Mouse (Mus musculus): ENCODE data around the gene Dvl3. TPM values are rescaled to one million over a fixed set of nuclear protein-coding genes. Genes with fewer than 3 reads are reported as not detected.
"Not testable (repeated sequence)": the region's sequence is repeated elsewhere in the genome, so short reads cannot be mapped to it uniquely, and the experiment has no call there.

The Dvl3 gene
- polyA plus RNA-seq, 1 experiment: 25.0 TPM

DNA sequence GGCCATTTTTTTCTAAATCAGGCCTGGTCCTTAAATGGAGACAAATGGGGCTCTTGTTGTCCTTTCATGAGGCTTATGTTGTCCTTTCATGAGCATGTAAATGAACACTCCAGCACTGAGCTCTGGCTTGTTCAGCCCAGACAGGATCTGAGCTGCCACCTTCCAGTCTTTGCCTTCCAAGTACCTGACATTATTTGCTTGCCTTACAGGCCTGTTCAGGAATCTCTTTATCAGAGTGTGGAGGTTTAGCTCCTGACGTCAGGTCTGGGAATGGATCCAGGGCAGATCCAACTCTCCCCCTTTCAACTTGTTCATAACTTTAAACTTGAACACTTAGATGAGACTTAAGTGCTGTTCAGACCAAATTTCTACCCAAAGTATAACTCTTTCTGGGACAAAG is 39.9 kb upstream of the Dvl3 start:
- no peak overlapping the region for H3K4me3 ChIP-seq (ENCODE audit: extremely low read depth, insufficient read depth, insufficient read length)
- H3K27me3 ChIP-seq (ENCODE audit: control insufficient read depth, insufficient read depth, low read length): no peaks in the 10 kb centered on the region
- no peak for DNase-seq (ENCODE audit: low read depth in 1 of 2, low spot score in 2 of 2)
- WGBS: 80% methylated on average over 1 of the region's 1 CpGs
- TF ChIP-seq POLR2A (IDR thresholded peaks at IDR 0.05; ENCODE audit: low read depth, low read length) (no peak), CTCF (IDR thresholded peaks at IDR 0.05; ENCODE audit: extremely low read depth, insufficient read depth, insufficient read length, insufficient replicate concordance) (no peak)
- H3K36me3 ChIP-seq (ENCODE audit: control insufficient read depth, insufficient read depth, low read length): no peaks in the 10 kb centered on the region
- no peaks in the 10 kb centered on the region for H3K4me1 ChIP-seq (ENCODE audit: control insufficient read depth, insufficient read depth, insufficient read length)
- H3K27ac ChIP-seq (ENCODE audit: insufficient read depth, low read length): no peak overlapping the region

DNA sequence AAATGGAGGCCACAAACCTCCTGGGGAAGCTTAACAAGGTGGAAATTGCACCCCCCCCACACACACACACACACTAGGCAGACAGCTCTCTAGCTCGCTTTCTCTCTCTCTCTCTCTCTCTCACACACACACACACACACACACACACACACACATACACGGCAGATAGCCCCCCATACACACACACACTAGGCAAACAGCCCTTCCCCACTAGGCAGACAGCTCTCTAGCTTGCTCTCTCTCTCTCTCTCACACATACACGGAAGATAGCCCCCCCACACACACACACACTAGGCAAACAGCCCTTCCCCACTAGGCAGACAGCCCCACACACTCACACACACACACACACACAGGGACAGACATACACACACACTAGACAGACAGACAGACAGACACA is 39.5 kb upstream of the Dvl3 start:
- Histone ChIP-seq H3K27ac (ENCODE audit: insufficient read depth, low read length) (no peak overlapping the region), H3K27me3 (ENCODE audit: control insufficient read depth, insufficient read depth, low read length) (no peaks in the 10 kb centered on the region), H3K36me3 (ENCODE audit: control insufficient read depth, insufficient read depth, low read length) (no peaks in the 10 kb centered on the region), H3K4me3 (ENCODE audit: extremely low read depth, insufficient read depth, insufficient read length) (no peak overlapping the region), H3K4me1 (ENCODE audit: control insufficient read depth, insufficient read depth, insufficient read length) (no peaks in the 10 kb centered on the region)
- TF ChIP-seq POLR2A (IDR thresholded peaks at IDR 0.05; ENCODE audit: low read depth, low read length): no peak
- no peak for TF ChIP-seq CTCF (IDR thresholded peaks at IDR 0.05; ENCODE audit: extremely low read depth, insufficient read depth, insufficient read length, insufficient replicate concordance)
- DNase-seq (ENCODE audit: low read depth in 1 of 2, low spot score in 2 of 2): no peak
- 73% methylated on average over 3 of the region's 3 CpGs for WGBS

DNA sequence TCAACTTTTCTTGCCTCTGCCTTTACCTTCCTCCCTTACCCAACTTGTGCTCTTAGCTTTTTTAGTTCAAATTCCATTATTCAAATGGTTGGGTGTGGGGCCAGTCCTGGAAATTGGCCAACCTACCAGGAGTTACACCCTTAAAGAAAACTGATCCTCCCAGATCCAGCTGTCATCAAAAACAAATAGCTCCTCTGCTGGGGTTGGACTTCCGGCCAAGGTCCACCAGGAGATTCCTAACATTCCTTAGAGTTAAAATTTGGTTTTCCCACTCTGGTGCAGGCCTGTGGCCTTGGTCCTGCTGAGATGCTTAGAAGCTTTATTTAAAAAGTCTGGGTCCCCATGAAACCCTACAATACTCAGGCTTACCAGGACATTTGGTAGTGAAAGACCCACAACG is 38.3 kb upstream of the Dvl3 start:
- no peak for TF ChIP-seq CTCF (IDR thresholded peaks at IDR 0.05; ENCODE audit: extremely low read depth, insufficient read depth, insufficient read length, insufficient replicate concordance)
- TF ChIP-seq POLR2A (IDR thresholded peaks at IDR 0.05; ENCODE audit: low read depth, low read length): no peak
- no peak for DNase-seq (ENCODE audit: low read depth in 1 of 2, low spot score in 2 of 2)
- no peaks in the 10 kb centered on the region for H3K27me3 ChIP-seq (ENCODE audit: control insufficient read depth, insufficient read depth, low read length)
- no peaks in the 10 kb centered on the region for H3K4me1 ChIP-seq (ENCODE audit: control insufficient read depth, insufficient read depth, insufficient read length)
- no peak overlapping the region for H3K4me3 ChIP-seq (ENCODE audit: extremely low read depth, insufficient read depth, insufficient read length)
- H3K36me3 ChIP-seq (ENCODE audit: control insufficient read depth, insufficient read depth, low read length): no peaks in the 10 kb centered on the region
- H3K27ac ChIP-seq (ENCODE audit: insufficient read depth, low read length): no peak overlapping the region
- 88% methylated on average over 2 of the region's 2 CpGs for WGBS

DNA sequence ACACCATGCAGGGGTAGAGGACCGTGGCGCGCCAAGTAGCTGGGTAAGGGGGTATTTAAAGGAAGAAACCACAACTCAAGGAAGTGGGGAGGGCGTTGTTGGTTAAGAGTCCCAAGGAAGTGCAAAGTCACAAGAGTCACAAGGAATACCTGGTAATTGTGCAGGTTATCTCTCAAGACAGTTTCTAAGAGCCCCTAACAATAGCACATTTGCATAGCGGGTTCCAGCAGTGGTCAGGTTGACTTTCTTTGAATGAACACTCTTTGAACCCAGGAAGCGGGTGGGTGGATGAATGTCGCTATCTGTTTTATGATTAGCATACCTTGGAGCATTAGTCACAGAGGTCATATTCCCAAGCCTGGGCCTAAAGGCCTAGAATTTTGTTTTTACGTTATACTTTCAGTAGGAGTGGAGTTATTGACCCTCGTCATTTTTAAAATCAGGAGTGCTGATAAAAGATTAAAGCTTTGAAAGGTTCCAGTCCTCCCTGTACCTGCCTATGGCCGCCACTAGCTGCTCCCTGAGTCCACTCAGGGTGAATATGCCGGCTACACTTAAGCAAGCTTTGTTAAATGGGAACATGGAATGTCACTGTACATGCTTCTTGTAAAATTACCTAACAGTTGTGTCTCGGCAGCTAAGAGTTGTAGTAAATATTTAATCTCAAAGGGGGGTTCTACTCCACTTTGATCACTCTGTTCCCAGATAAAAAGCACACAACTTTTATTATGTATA is 37.6 kb upstream of the Dvl3 start:
- not testable (repeated sequence) for H3K27ac ChIP-seq (ENCODE audit: insufficient read depth, low read length); H3K4me1 ChIP-seq (ENCODE audit: control insufficient read depth, insufficient read depth, insufficient read length); H3K36me3 ChIP-seq (ENCODE audit: control insufficient read depth, insufficient read depth, low read length); DNase-seq (ENCODE audit: low read depth in 1 of 2, low spot score in 2 of 2); H3K4me3 ChIP-seq (ENCODE audit: extremely low read depth, insufficient read depth, insufficient read length); H3K27me3 ChIP-seq (ENCODE audit: control insufficient read depth, insufficient read depth, low read length)
- WGBS: 89% methylated on average over 12 of the region's 12 CpGs

DNA sequence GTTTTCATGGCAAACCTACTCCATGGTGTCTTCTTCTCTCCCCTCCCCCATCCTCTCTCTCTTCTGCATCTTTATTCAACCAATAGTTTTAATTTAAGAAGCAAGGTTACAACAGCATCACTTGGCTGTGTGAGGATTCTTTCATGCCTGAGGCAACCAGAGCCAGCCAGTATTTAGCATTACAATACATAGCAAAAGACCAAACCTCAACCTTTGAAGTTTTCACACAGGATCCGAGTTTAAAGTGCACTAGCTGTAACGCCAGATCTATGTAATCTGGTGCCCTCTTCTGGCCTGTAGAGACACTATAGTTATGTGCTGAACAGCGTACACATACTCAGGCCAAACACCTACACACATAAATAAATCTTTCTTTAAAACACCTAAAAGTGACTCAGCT is 36.7 kb upstream of the Dvl3 start:
- no peaks in the 10 kb centered on the region for H3K27me3 ChIP-seq (ENCODE audit: control insufficient read depth, insufficient read depth, low read length)
- H3K36me3 ChIP-seq (ENCODE audit: control insufficient read depth, insufficient read depth, low read length): no peaks in the 10 kb centered on the region
- TF ChIP-seq CTCF (IDR thresholded peaks at IDR 0.05; ENCODE audit: extremely low read depth, insufficient read depth, insufficient read length, insufficient replicate concordance): no peak
- TF ChIP-seq POLR2A (IDR thresholded peaks at IDR 0.05; ENCODE audit: low read depth, low read length): no peak
- no peaks in the 10 kb centered on the region for H3K4me1 ChIP-seq (ENCODE audit: control insufficient read depth, insufficient read depth, insufficient read length)
- no peak overlapping the region for H3K27ac ChIP-seq (ENCODE audit: insufficient read depth, low read length)
- WGBS: 19% methylated on average over 3 of the region's 3 CpGs
- H3K4me3 ChIP-seq (ENCODE audit: extremely low read depth, insufficient read depth, insufficient read length): no peak overlapping the region
- no peak for DNase-seq (ENCODE audit: low read depth in 1 of 2, low spot score in 2 of 2)

DNA sequence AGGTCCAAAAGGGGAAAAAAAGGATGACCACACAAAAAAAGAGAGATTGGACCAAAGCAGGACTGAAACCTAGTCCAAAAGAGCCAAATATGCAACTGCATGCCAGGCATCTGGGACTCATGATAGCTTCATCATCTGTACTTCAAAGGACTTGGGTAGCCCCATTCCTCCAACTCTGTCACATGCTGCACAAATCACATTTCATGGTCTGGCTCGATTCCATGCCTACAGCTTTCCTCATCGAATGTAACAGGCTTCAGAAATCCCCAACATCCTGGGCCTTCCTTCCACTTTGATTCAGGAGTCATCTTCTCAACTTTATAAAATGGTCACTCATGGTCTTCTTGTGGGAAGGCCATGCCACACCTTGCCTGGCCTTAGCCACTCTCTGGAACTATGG is 35.0 kb upstream of the Dvl3 start:
- Histone ChIP-seq H3K27me3 (ENCODE audit: control insufficient read depth, insufficient read depth, low read length) (no peaks in the 10 kb centered on the region), H3K4me1 (ENCODE audit: control insufficient read depth, insufficient read depth, insufficient read length) (no peaks in the 10 kb centered on the region), H3K4me3 (ENCODE audit: extremely low read depth, insufficient read depth, insufficient read length) (no peak overlapping the region), H3K27ac (ENCODE audit: insufficient read depth, low read length) (no peak overlapping the region), H3K36me3 (ENCODE audit: control insufficient read depth, insufficient read depth, low read length) (no peaks in the 10 kb centered on the region)
- TF ChIP-seq CTCF (IDR thresholded peaks at IDR 0.05; ENCODE audit: extremely low read depth, insufficient read depth, insufficient read length, insufficient replicate concordance) (no peak), POLR2A (IDR thresholded peaks at IDR 0.05; ENCODE audit: low read depth, low read length) (no peak)
- DNase-seq (ENCODE audit: low read depth in 1 of 2, low spot score in 2 of 2): no peak
- WGBS: 72% methylated on average over 2 of the region's 2 CpGs

DNA sequence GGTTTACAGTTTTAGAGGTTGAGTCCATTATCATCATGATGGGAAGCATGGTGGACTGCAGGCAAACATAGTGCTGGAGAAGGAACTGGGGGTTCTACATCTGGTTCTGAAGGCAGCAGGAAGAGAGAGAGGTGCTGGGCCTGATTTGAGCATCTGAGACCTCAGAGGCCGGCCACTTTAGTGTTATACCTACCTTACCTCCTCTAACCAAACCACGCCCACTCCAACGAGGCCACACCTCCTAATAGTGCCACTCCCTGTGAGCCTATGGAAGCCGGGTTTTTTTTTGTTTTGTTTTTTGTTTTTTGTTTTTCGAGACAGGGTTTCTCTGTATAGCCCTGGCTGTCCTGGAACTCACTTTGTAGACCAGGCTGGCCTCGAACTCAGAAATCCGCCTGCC is 33.1 kb upstream of the Dvl3 start:
- DNase-seq (ENCODE audit: low read depth in 1 of 2, low spot score in 2 of 2); H3K4me1 ChIP-seq (ENCODE audit: control insufficient read depth, insufficient read depth, insufficient read length); H3K4me3 ChIP-seq (ENCODE audit: extremely low read depth, insufficient read depth, insufficient read length); H3K36me3 ChIP-seq (ENCODE audit: control insufficient read depth, insufficient read depth, low read length); H3K27me3 ChIP-seq (ENCODE audit: control insufficient read depth, insufficient read depth, low read length); H3K27ac ChIP-seq (ENCODE audit: insufficient read depth, low read length): not testable (repeated sequence)
- 79% methylated on average over 7 of the region's 7 CpGs for WGBS
